Mouse (Mus musculus) stomach, postnatal 0 days (tissue): ENCODE results near the gene Prex1.

ENCODE experiments used
- CTCF ChIP-seq: IDR thresholded peaks from 2 replicates; pipeline ENCODE4 v1.5.1; 2016; ENCODE audit warnings: antibody characterized with exemption, low read depth, mild to moderate bottlenecking, moderate library complexity
- EP300 ChIP-seq: optimal IDR thresholded peaks from 2 replicates; pipeline ENCODE3; 2016; ENCODE audit warnings: antibody characterized with exemption

DNA sequence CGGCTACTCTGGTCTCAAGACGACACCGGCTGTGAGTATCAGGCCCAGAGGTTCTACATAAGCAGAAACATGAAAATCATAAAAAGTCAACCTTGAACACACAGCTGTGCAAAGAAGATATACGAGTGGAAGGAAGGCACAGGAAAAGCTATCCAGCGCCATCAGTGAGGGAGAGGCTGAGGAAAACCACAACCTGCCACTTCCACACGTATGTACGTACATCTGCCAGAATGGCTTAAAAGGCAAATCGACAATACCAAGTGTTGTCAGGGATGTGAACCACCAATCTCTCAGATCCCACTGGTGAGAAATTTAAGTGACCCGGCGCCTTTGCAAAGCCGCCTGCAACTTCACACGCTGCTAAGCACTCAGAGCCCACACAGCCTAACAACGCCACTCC, 47.5 kb downstream of the Prex1 start:
- TF ChIP-seq EP300 (no peak), CTCF (no peak)
